Mouse (Mus musculus) intestine, embryonic 15.5 days (tissue): ENCODE data around the gene Cbln1. TPM values are rescaled to one million over a fixed set of nuclear protein-coding genes. Genes with fewer than 3 reads are reported as not detected.

ENCODE experiments used
- polyA plus RNA-seq: library from polyadenylated mRNA; unstranded; fragments of >200 nt; fragmentation: Nextera tagmentation; extraction: Ambion mirVana; gene quantifications from 2 replicates; pipeline ENCODE4 v1.2.1, GENCODE M21; 2015

Gene Cbln1
- polyA plus RNA-seq, 1 experiment from 2014 or later = 0.23 TPM

Other genes with a start within 250 kb of the Cbln1 start
- not detected in 2 replicates for gene 4933402J07Rik, start 91.2 kb upstream of the Cbln1 start, polyA plus RNA-seq